Mouse (Mus musculus): ENCODE measurements around the gene Tsfm.

GRCm38 (mm10) chr10:126972988-126973387, 57.7 kb downstream of the Tsfm start:
- TF ChIP-seq POLR2A (IDR thresholded peaks at IDR 0.05; ENCODE audit: control insufficient read depth, low read depth, low read length) (no peak), CTCF (IDR thresholded peaks at IDR 0.05; ENCODE audit: control insufficient read depth, insufficient read depth, insufficient replicate concordance, low read depth, low read length) (no peak)
